Mouse (Mus musculus) E14TG2a.4 (cell line): ENCODE results near the gene Trmt112.

Experiments used
- H3K27me3 ChIP-seq: 2 replicates; pipeline ENCODE4 v1.6.1; 2014; ENCODE audit warnings: low read length, control low read depth; ENCODE audit not compliant: insufficient read depth
- H3K36me3 ChIP-seq: 2 replicates; pipeline ENCODE4 v1.6.1; 2014; ENCODE audit warnings: low read length, control low read depth; ENCODE audit not compliant: insufficient read depth
- H3K4me1 ChIP-seq: replicated peaks from 2 replicates; pipeline ENCODE4 v1.6.1; 2014; ENCODE audit warnings: low read depth, low read length, control low read depth
- H3K4me3 ChIP-seq: replicated peaks from 2 replicates; pipeline ENCODE4 v1.5.1; 2014; ENCODE audit warnings: mild to moderate bottlenecking, low read length
- H3K9me3 ChIP-seq: 2 replicates; pipeline ENCODE4 v1.6.1; 2014; ENCODE audit warnings: low read length, control low read depth
- CTCF ChIP-seq: conservative IDR thresholded peaks from 2 replicates; pipeline ENCODE4 v1.5.1; 2014; ENCODE audit warnings: low read length
- NANOG ChIP-seq: IDR thresholded peaks from 2 replicates; pipeline ENCODE4 v1.6.1; 2014; ENCODE audit warnings: borderline replicate concordance, low read length, mixed read lengths
- POU5F1 ChIP-seq: IDR thresholded peaks from 2 replicates; pipeline ENCODE4 v1.6.1; 2014; ENCODE audit warnings: low read length, borderline replicate concordance

The Trmt112 gene

GRCm38 (mm10) chr19:6925611-6926329, 16.3 kb downstream of the Trmt112 start:
- H3K9me3 ChIP-seq = no peaks in the 10 kb centered on the region
- peaks cover 75% of the 10 kb centered on the region for H3K4me1 ChIP-seq
- TF ChIP-seq NANOG = no peak
- no peak for TF ChIP-seq CTCF
- TF ChIP-seq POU5F1 = no peak
- H3K4me3 ChIP-seq = peak overlapping the region; percentile 67
- no peaks in the 10 kb centered on the region for H3K36me3 ChIP-seq
- H3K27me3 ChIP-seq = peaks cover 60% of the 10 kb centered on the region

- Histone ChIP-seq H3K36me3 (no peaks in the 10 kb centered on the region), H3K27me3 (peaks cover 62% of the 10 kb centered on the region), H3K4me3 (peak overlapping the region; percentile 67), H3K9me3 (no peaks in the 10 kb centered on the region), H3K4me1 (peaks cover 82% of the 10 kb centered on the region)
- TF ChIP-seq POU5F1 = no peak
These were observed 17.2 kb downstream of the Trmt112 start for GRCm38 (mm10) chr19:6926559-6927255.

GRCm38 (mm10) chr19:6928080-6928479, 18.6 kb downstream of the Trmt112 start:
- H3K27me3 ChIP-seq = peaks cover 65% of the 10 kb centered on the region
- no peak for TF ChIP-seq CTCF
- no peak for TF ChIP-seq POU5F1
- no peak for TF ChIP-seq NANOG
- no peaks in the 10 kb centered on the region for H3K9me3 ChIP-seq
- H3K4me1 ChIP-seq = peaks cover 84% of the 10 kb centered on the region
- H3K36me3 ChIP-seq = no peaks in the 10 kb centered on the region
- H3K4me3 ChIP-seq = 0 out of 2 replicates have a peak overlapping the region, but pooled peaks have one; percentile 23

GRCm38 (mm10) chr19:6931002-6931401, 21.5 kb downstream of the Trmt112 start:
- H3K9me3 ChIP-seq = no peaks in the 10 kb centered on the region
- no peak for TF ChIP-seq NANOG
- TF ChIP-seq CTCF = no peak
- TF ChIP-seq POU5F1 = no peak

GRCm38 (mm10) chr19:6932018-6932417, 22.5 kb downstream of the Trmt112 start:
- Histone ChIP-seq H3K4me1 (peaks cover 69% of the 10 kb centered on the region), H3K27me3 (peaks cover 57% of the 10 kb centered on the region), H3K36me3 (no peaks in the 10 kb centered on the region), H3K9me3 (no peaks in the 10 kb centered on the region), H3K4me3 (no peak overlapping the region)
- TF ChIP-seq POU5F1 (no peak), NANOG (no peak), CTCF (no peak)

More at GRCm38 (mm10) chr19:6931002-6931401, 21.5 kb downstream of the Trmt112 start:
- H3K4me1 ChIP-seq = peaks cover 79% of the 10 kb centered on the region
- peaks cover 67% of the 10 kb centered on the region for H3K27me3 ChIP-seq
- H3K36me3 ChIP-seq = no peaks in the 10 kb centered on the region
- no peak overlapping the region for H3K4me3 ChIP-seq

GRCm38 (mm10) chr19:6933102-6933435, 23.6 kb downstream of the Trmt112 start:
- TF ChIP-seq CTCF (no peak), POU5F1 (no peak), NANOG (no peak)
- peaks cover 47% of the 10 kb centered on the region for H3K27me3 ChIP-seq
- H3K4me3 ChIP-seq = peak overlapping the region; percentile 77
- no peaks in the 10 kb centered on the region for H3K36me3 ChIP-seq
- no peaks in the 10 kb centered on the region for H3K9me3 ChIP-seq
- peaks cover 59% of the 10 kb centered on the region for H3K4me1 ChIP-seq

- peaks cover 48% of the 10 kb centered on the region for H3K27me3 ChIP-seq
- peaks cover 56% of the 10 kb centered on the region for H3K4me1 ChIP-seq
- H3K4me3 ChIP-seq = peak overlapping the region; percentile 77
- H3K9me3 ChIP-seq = no peaks in the 10 kb centered on the region
- TF ChIP-seq CTCF (no peak), POU5F1 (no peak), NANOG (no peak)
- H3K36me3 ChIP-seq = no peaks in the 10 kb centered on the region
These were observed 24.1 kb downstream of the Trmt112 start for GRCm38 (mm10) chr19:6933436-6934194.

GRCm38 (mm10) chr19:6934195-6934977, 24.9 kb downstream of the Trmt112 start, which contains the start of gene Kcnk4:
Gene Kcnk4, minus strand, starts transcription at chr19:6934515.
- no peaks in the 10 kb centered on the region for H3K36me3 ChIP-seq
- no peaks in the 10 kb centered on the region for H3K9me3 ChIP-seq
- H3K27me3 ChIP-seq = peaks cover 45% of the 10 kb centered on the region
- TF ChIP-seq NANOG = no peak
- TF ChIP-seq CTCF = no peak
- TF ChIP-seq POU5F1 = no peak
- H3K4me1 ChIP-seq = peaks cover 51% of the 10 kb centered on the region
- H3K4me3 ChIP-seq = peak within 1 kb of the TSS; percentile 77
